ENCODE assay signal across 8 mouse cellular contexts in genomic region chr14:122107481-122108214, GRCm38 (mm10). TPM values are rescaled to one million over a fixed set of nuclear protein-coding genes. Genes with fewer than 3 reads are reported as not detected.
A peak's percentile ranks its signal among the peaks of the same experiment; 100 is the strongest.
DNase-seq lines count a peak whose midpoint lies in the region; ATAC-seq and TF ChIP-seq lines count a peak whose summit lies in the region.

No protein-coding gene starts in this region.

- peak overlapping the region; percentile 80 for H3K4me3 ChIP-seq in heart, embryonic 10.5 days
- peak overlapping the region; percentile 100 for H3K4me3 ChIP-seq in forebrain, embryonic 15.5 days
- peak overlapping the region; percentile 99 for H3K4me3 ChIP-seq in lung, embryonic 14.5 days (ENCODE audit: low read depth, low read length)

- H3K36me3 ChIP-seq in heart, embryonic 10.5 days: peaks cover 16% of the 10 kb centered on the region
- peaks cover 2% of the 10 kb centered on the region; the same call in 1 of the 2 replicates for H3K36me3 ChIP-seq in forebrain, embryonic 15.5 days
- peaks cover 8% of the 10 kb centered on the region; the same call in 1 of the 2 replicates for H3K36me3 ChIP-seq in lung, embryonic 14.5 days (ENCODE audit: insufficient read depth)

- no peak for DNase-seq in heart, embryonic 10.5 days (ENCODE audit: low spot score)
- DNase-seq in heart, adult 8-10 months (ENCODE audit: low spot score): no peak
- DNase-seq in T-cell, adult 2 months (ENCODE audit: low spot score): peak; percentile 27
- DNase-seq in kidney, adult 18-20 months: peak; percentile 65
- peak; percentile 39 for DNase-seq in lung, embryonic 14.5 days
- DNase-seq in spleen, postnatal 4 days (ENCODE audit: low spot score in 2 of 2): peak; percentile 50 to 82
- DNase-seq in layer of hippocampus, postnatal 25 days (ENCODE audit: extremely low spot score in 1 of 2, low spot score in 1 of 2): no peak

- WGBS in heart, embryonic 10.5 days: 5% methylated on average over 44 of the region's 44 CpGs
- WGBS in forebrain, embryonic 15.5 days: 5% methylated on average over 44 of the region's 44 CpGs
- 4% methylated on average over 44 of the region's 44 CpGs for WGBS in lung, embryonic 14.5 days

- ATAC-seq in forebrain, embryonic 15.5 days (replicated peaks): peak; percentile 11
- ATAC-seq in lung, embryonic 14.5 days (ENCODE audit: insufficient read depth): peak; percentile 19

- H3K27me3 ChIP-seq in heart, embryonic 10.5 days (ENCODE audit: insufficient read depth, poor library complexity, severe bottlenecking): no peaks in the 10 kb centered on the region
- H3K27me3 ChIP-seq in forebrain, embryonic 15.5 days: no peaks in the 10 kb centered on the region
- no peaks in the 10 kb centered on the region for H3K27me3 ChIP-seq in lung, embryonic 14.5 days (ENCODE audit: insufficient read depth, low read length)

- H3K4me1 ChIP-seq in heart, embryonic 10.5 days: peaks cover 35% of the 10 kb centered on the region
- peaks cover 42% of the 10 kb centered on the region for H3K4me1 ChIP-seq in forebrain, embryonic 15.5 days
- H3K4me1 ChIP-seq in lung, embryonic 14.5 days (ENCODE audit: insufficient read depth): peaks cover 17% of the 10 kb centered on the region

- peak overlapping the region; percentile 96 for H3K27ac ChIP-seq in heart, embryonic 10.5 days
- peak overlapping the region; percentile 91 for H3K27ac ChIP-seq in forebrain, embryonic 15.5 days (replicated peaks)
- H3K27ac ChIP-seq in lung, embryonic 14.5 days (ENCODE audit: low read depth): peak overlapping the region; percentile 96

- H3K9me3 ChIP-seq in heart, embryonic 10.5 days: no peaks in the 10 kb centered on the region
- no peaks in the 10 kb centered on the region for H3K9me3 ChIP-seq in forebrain, embryonic 15.5 days
- no peaks in the 10 kb centered on the region for H3K9me3 ChIP-seq in lung, embryonic 14.5 days (ENCODE audit: low read depth, low read length)

- peak; percentile 19; the same call in 1 of the 2 replicates for TF ChIP-seq CTCF in lung, embryonic 14.5 days (IDR thresholded peaks at IDR 0.05; ENCODE audit: low read depth)

- peak overlapping the region; percentile 94 for H3K4me2 ChIP-seq in forebrain, embryonic 15.5 days (replicated peaks)
- peak overlapping the region; percentile 90 for H3K4me2 ChIP-seq in lung, embryonic 14.5 days

- peak overlapping the region; percentile 94 for H3K9ac ChIP-seq in forebrain, embryonic 15.5 days (replicated peaks)
- peak overlapping the region; percentile 97 for H3K9ac ChIP-seq in lung, embryonic 14.5 days

RNA-seq across cellular contexts. Expression of gene Tm9sf2, which starts 0.8 kb away (rescaled TPM):
- polyA plus RNA-seq in heart, embryonic 10.5 days (2016; fragmentation: Nextera tagmentation; extraction: Ambion mirVana): 126 and 136 TPM in 2 replicates
- total RNA-seq in heart, adult 8-10 months (2022): 100 to 1,000 TPM; 120 to 144 (median 136) TPM
- 108 and 115 TPM in 2 replicates for polyA plus RNA-seq in forebrain, embryonic 15.5 days (2015; fragmentation: Nextera tagmentation; extraction: Ambion mirVana)
- polyA plus RNA-seq in lung, embryonic 14.5 days (2014; fragmentation: Nextera tagmentation; extraction: Ambion mirVana): 159 and 164 TPM in 2 replicates
- 100 to 1,000 TPM in 1 of 2 experiments, 10 to 100 TPM in 1; 97.4 to 112 TPM for total RNA-seq in layer of hippocampus, postnatal 25 days (2021)

Comparison
In these comparisons a context has a peak if more than half of its experiments do, and no peak if none do; other contexts are left out.
1. DNase-seq: peak in T-cell, adult 2 months (single experiment), kidney, adult 18-20 months (single experiment), lung, embryonic 14.5 days (single experiment) and spleen, postnatal 4 days (2 of 2); none in heart, embryonic 10.5 days (single experiment), heart, adult 8-10 months (single experiment) and layer of hippocampus, postnatal 25 days (0 of 2).
2. Peak in every context shown above with its lines, with median percentiles within 50 percentile points of each other: H3K27ac ChIP-seq and H3K4me3 ChIP-seq.